Mouse (Mus musculus): Measurements from ENCODE around the gene Tex14. TPM values are rescaled to one million over a fixed set of nuclear protein-coding genes. Genes with fewer than 3 reads are reported as not detected.

The Tex14 gene
- 0.60 and 0.65 TPM in 2 replicates for polyA plus RNA-seq (2015; fragmentation: Nextera tagmentation; extraction: Ambion mirVana)

DNA sequence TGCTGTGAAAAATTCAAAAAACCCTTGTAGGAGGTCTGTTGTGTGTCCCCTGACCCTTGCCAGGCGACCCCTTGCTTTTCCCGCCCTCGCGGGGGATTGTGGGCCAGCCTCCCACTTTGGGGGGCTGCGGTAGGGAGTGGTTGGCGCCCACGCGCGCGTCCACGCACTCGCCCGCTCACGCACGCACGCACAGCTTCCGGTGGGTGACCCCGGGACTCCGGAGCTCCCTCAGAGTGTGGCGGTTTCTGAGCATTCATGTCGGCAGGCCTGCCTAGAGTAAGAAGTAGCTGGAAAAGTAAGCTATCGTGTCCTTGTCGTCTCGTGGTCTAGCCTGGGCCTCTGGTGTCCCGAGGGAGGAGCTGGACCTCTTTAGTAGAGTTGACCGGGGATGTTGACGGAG lies at the start of gene Tex14, which contains the start of gene Rad51c:
Gene Tex14, plus strand, starts transcription at position 190 of the 400 bp plus-strand sequence.
Gene Rad51c, minus strand, starts transcription at position 79 of the 400 bp plus-strand sequence.
- H3K27me3 ChIP-seq: no peaks in the 10 kb centered on the region; the same call in 1 of the 2 replicates
- peak within 1 kb of the TSS; percentile 64 for H3K9ac ChIP-seq
- ATAC-seq (replicated peaks; ENCODE audit: low FRiP score): peak; percentile 57
- no peaks in the 10 kb centered on the region for H3K9me3 ChIP-seq (replicated peaks)
- H3K36me3 ChIP-seq: no peaks in the 10 kb centered on the region
- WGBS: 74% methylated on average over 27 of the region's 27 CpGs
- peak within 1 kb of the TSS; percentile 69 for H3K4me3 ChIP-seq (replicated peaks)
- H3K4me1 ChIP-seq: peaks cover 6% of the 10 kb centered on the region
- peak within 1 kb of the TSS; percentile 66 for H3K4me2 ChIP-seq
- peak within 1 kb of the TSS; percentile 96 for H3K27ac ChIP-seq

GRCm38 (mm10) chr11:87357317-87358300 lies 47.3 kb upstream of the Tex14 start:
- Histone ChIP-seq H3K27ac (peak overlapping the region; percentile 23; the same call in 1 of the 2 replicates), H3K9me3 (replicated peaks) (no peaks in the 10 kb centered on the region), H3K36me3 (no peaks in the 10 kb centered on the region), H3K4me3 (replicated peaks) (peak overlapping the region; percentile 67), H3K9ac (peak overlapping the region; percentile 43; the same call in 1 of the 2 replicates), H3K4me1 (peaks cover 19% of the 10 kb centered on the region), H3K4me2 (peak overlapping the region; percentile 87), H3K27me3 (peaks cover 45% of the 10 kb centered on the region)
- peak; percentile 31; the same call in 1 of the 2 replicates for ATAC-seq (replicated peaks; ENCODE audit: low FRiP score)
- 4% methylated on average over 31 of the region's 31 CpGs for WGBS

DNA sequence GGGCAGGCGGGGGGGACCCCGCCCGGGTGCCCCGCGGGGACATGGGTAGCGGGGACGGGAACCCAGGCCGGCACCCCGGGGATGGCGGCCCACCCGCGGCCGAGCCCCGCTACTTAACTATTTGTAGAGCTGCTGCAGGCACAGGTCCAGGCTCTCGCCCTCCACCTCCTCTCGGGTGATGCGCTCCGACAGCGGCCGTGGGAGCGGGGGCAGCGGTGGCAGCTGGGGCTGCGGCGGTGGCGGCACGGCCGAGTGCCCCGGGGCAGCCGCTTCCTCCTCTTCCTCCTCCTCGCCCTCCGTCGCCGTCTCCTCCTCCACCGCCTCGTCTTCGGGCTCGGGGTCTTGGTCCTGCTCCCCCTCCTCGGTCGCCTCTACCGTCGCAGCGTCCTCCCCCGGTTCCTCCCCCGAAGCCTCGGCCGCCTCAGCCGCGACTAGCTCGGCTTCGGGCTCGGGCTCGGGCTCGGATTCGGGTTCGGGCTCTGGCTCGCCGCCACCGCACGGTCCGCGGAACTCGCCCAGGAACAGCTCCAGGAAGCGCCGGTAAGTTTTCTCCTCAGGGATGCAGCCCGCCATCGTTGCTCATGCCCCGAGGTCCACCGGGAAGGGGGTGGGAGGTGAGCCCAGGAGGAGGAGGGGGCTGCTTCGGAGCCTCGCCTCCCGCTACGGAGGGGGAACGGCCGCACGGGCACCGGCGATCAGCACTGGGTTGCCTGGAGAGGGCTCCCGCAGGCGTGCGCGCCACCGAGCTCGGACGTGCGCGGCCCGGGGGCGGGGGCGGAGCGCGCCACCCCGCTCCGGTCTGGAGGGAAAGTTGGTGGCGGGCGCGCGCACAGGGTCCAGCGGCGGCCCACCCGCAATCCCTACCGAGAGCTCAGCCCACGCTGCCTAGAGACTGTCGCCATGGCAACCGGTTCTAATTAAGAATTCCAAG lies 46.3 kb upstream of the Tex14 start, which contains the start of gene Ppm1e:
Gene Ppm1e, minus strand, starts transcription at position 693 of the 931 bp plus-strand sequence.
- WGBS: under 1% methylated on average over 97 of the region's 104 CpGs
- no peaks in the 10 kb centered on the region for H3K36me3 ChIP-seq
- H3K27ac ChIP-seq: peak within 1 kb of the TSS; percentile 23
- H3K27me3 ChIP-seq: peaks cover 45% of the 10 kb centered on the region
- peaks cover 19% of the 10 kb centered on the region for H3K4me1 ChIP-seq
- no peaks in the 10 kb centered on the region for H3K9me3 ChIP-seq (replicated peaks)
- peak within 1 kb of the TSS; percentile 67 for H3K4me3 ChIP-seq (replicated peaks)
- H3K4me2 ChIP-seq: peak within 1 kb of the TSS; percentile 87
- peak within 1 kb of the TSS; percentile 43 for H3K9ac ChIP-seq
- ATAC-seq (replicated peaks; ENCODE audit: low FRiP score): peak; percentile 91

DNA sequence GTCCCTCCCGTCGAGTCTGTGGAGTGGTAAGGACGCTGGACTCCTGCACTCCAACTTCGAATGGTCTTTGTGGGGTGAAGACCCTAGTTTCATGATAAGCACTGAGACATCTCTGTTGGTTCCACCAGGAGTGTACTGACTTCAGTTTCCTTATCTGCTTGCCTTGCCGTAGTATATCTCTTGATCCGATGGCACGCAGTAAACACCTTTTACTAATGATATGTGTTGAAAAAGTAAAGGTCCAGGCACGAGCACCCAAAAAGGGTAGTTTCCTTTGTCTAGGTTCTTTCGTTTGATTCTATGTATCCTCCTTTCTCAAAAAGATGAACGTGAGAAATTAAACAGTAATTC lies 45.6 kb upstream of the Tex14 start:
- H3K9me3 ChIP-seq (replicated peaks): no peaks in the 10 kb centered on the region
- H3K4me1 ChIP-seq: peaks cover 19% of the 10 kb centered on the region
- H3K9ac ChIP-seq: peak overlapping the region; percentile 43; the same call in 1 of the 2 replicates
- H3K27ac ChIP-seq: no peak overlapping the region
- H3K4me2 ChIP-seq: peak overlapping the region; percentile 87
- H3K36me3 ChIP-seq: no peaks in the 10 kb centered on the region
- peak overlapping the region; percentile 67 for H3K4me3 ChIP-seq (replicated peaks)
- WGBS: 16% methylated on average over 10 of the region's 10 CpGs
- H3K27me3 ChIP-seq: peaks cover 45% of the 10 kb centered on the region
- ATAC-seq (replicated peaks; ENCODE audit: low FRiP score): no peak

DNA sequence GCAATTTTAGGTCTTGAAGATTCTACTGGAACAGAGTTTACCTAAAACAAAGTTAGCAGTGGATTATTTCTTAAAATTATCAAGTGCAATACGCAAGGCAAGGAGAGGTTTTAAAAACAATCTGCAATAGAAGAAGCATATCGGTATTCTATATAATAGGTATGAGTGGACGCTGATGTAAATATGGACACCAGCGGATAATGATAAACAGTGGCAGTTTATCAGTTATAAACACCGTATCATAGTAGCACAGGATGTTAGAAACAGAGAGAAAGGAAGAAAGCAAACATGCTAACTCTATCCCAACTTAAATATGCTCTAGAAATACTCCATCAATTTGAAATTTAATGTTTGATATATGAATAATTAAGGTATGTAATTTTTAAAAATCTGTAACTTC lies 39.7 kb upstream of the Tex14 start:
- no peaks in the 10 kb centered on the region for H3K36me3 ChIP-seq
- H3K4me2 ChIP-seq: no peak overlapping the region
- no peak for ATAC-seq (replicated peaks; ENCODE audit: low FRiP score)
- H3K4me1 ChIP-seq: no peaks in the 10 kb centered on the region
- no peak overlapping the region for H3K4me3 ChIP-seq (replicated peaks)
- H3K27ac ChIP-seq: no peak overlapping the region
- no peaks in the 10 kb centered on the region for H3K9me3 ChIP-seq (replicated peaks)
- 91% methylated on average over 5 of the region's 5 CpGs for WGBS
- no peak overlapping the region for H3K9ac ChIP-seq
- peaks cover 14% of the 10 kb centered on the region for H3K27me3 ChIP-seq

- 84% methylated on average over 7 of the region's 7 CpGs for WGBS
- no peaks in the 10 kb centered on the region for H3K4me1 ChIP-seq
- no peaks in the 10 kb centered on the region for H3K9me3 ChIP-seq (replicated peaks)
Measured at GRCm38 (mm10) chr11:87367061-87367460, 37.8 kb upstream of the Tex14 start.

DNA sequence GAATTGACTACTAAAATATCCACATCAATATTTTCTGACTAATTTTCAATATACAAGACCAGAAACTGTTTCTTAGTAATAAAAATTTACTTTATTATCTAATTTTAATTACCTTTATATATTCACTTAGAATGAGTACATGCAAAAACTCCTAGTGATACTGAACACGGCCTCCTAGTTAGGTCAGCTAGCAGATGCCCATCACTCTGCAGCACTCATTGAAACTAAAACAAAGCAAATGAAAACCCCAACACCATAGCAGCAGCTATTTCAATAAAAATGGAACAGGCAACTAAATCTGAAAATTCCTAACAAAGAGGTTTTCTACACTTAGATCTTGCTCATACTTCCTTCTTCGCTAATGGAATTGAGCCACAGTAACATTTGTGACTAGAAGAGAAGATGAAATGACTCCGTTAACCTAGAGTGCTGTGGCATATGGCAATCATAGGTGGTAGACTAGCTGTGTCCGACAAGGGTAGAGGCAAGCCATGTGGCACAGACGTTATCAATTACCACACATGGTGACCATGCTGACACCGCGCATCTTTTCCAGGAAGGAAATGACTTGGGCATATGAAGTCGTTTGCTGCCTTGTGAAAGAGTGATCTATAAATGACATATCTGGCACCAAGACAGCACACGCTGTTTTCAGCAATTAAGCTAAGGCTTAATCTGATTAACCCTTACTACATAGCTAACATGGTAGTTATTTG lies 36.8 kb upstream of the Tex14 start:
- 78% methylated on average over 9 of the region's 9 CpGs for WGBS
- no peaks in the 10 kb centered on the region for H3K4me1 ChIP-seq
- H3K27ac ChIP-seq: no peak overlapping the region
- no peaks in the 10 kb centered on the region for H3K27me3 ChIP-seq
- no peak overlapping the region for H3K4me3 ChIP-seq (replicated peaks)
- H3K9ac ChIP-seq: no peak overlapping the region
- no peak; the same call in 1 of the 2 replicates for ATAC-seq (replicated peaks; ENCODE audit: low FRiP score)
- H3K36me3 ChIP-seq: no peaks in the 10 kb centered on the region
- no peaks in the 10 kb centered on the region for H3K9me3 ChIP-seq (replicated peaks)
- H3K4me2 ChIP-seq: no peak overlapping the region

More at GRCm38 (mm10) chr11:87367061-87367460, 37.8 kb upstream of the Tex14 start:
- Histone ChIP-seq H3K4me2 (no peak overlapping the region), H3K4me3 (replicated peaks) (no peak overlapping the region), H3K36me3 (no peaks in the 10 kb centered on the region), H3K27ac (no peak overlapping the region), H3K27me3 (0 out of 2 replicates have a peak, but pooled peaks cover 3% of the 10 kb centered on the region), H3K9ac (no peak overlapping the region)
- ATAC-seq (replicated peaks; ENCODE audit: low FRiP score): no peak

GRCm38 (mm10) chr11:87384551-87384950 lies 20.3 kb upstream of the Tex14 start:
- no peak overlapping the region for H3K9ac ChIP-seq
- 91% methylated on average over 4 of the region's 4 CpGs for WGBS

GRCm38 (mm10) chr11:87385676-87386075 lies 19.2 kb upstream of the Tex14 start:
- 95% methylated on average over 1 of the region's 1 CpGs for WGBS

More at GRCm38 (mm10) chr11:87384551-87384950, 20.3 kb upstream of the Tex14 start:
- Histone ChIP-seq H3K4me1 (no peaks in the 10 kb centered on the region), H3K9me3 (replicated peaks) (no peaks in the 10 kb centered on the region), H3K27ac (no peak overlapping the region), H3K4me3 (replicated peaks) (no peak overlapping the region), H3K27me3 (no peaks in the 10 kb centered on the region), H3K4me2 (no peak overlapping the region), H3K36me3 (peaks cover 8% of the 10 kb centered on the region; the same call in 1 of the 2 replicates)
- ATAC-seq (replicated peaks; ENCODE audit: low FRiP score): no peak

GRCm38 (mm10) chr11:87393855-87394254 lies 11.0 kb upstream of the Tex14 start:
- ATAC-seq (replicated peaks; ENCODE audit: low FRiP score): no peak
- H3K9ac ChIP-seq: no peak overlapping the region
- H3K4me3 ChIP-seq (replicated peaks): no peak overlapping the region
- H3K4me1 ChIP-seq: no peaks in the 10 kb centered on the region
- H3K27ac ChIP-seq: no peak overlapping the region
- H3K9me3 ChIP-seq (replicated peaks): no peaks in the 10 kb centered on the region
- H3K36me3 ChIP-seq: peaks cover 8% of the 10 kb centered on the region
- no peaks in the 10 kb centered on the region for H3K27me3 ChIP-seq
- H3K4me2 ChIP-seq: no peak overlapping the region
- 61% methylated on average over 1 of the region's 1 CpGs for WGBS

More at GRCm38 (mm10) chr11:87385676-87386075, 19.2 kb upstream of the Tex14 start:
- Histone ChIP-seq H3K9me3 (replicated peaks) (no peaks in the 10 kb centered on the region), H3K36me3 (no peaks in the 10 kb centered on the region), H3K4me1 (no peaks in the 10 kb centered on the region), H3K9ac (no peak overlapping the region), H3K4me3 (replicated peaks) (no peak overlapping the region), H3K4me2 (no peak overlapping the region), H3K27ac (no peak overlapping the region), H3K27me3 (no peaks in the 10 kb centered on the region)
- ATAC-seq (replicated peaks; ENCODE audit: low FRiP score): no peak

DNA sequence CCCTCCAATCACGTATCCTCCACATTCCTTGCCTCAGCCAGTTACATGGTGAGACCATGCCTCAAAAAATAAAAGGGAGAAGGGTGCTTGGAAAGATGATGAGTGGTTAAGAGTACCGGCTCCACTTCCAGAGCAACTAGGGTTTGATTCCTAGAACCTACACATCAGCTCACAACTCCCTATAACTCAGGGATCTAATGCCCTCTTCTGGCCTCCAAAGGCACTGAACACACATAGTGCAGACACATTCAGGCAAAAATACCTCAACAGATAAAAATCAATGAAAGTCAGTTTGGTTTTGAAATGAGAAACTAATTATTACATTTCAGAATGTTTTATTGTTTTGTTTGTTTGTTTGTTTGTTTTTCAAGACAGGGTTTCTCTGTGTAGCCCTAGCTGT lies 6.5 kb upstream of the Tex14 start:
- H3K36me3 ChIP-seq: no peaks in the 10 kb centered on the region
- no peak overlapping the region for H3K4me2 ChIP-seq
- no peaks in the 10 kb centered on the region for H3K27me3 ChIP-seq
- no peaks in the 10 kb centered on the region for H3K9me3 ChIP-seq (replicated peaks)
- no peak overlapping the region for H3K9ac ChIP-seq
- H3K4me3 ChIP-seq (replicated peaks): no peak overlapping the region
- 93% methylated on average over 2 of the region's 2 CpGs for WGBS
- no peak overlapping the region for H3K27ac ChIP-seq
- no peaks in the 10 kb centered on the region for H3K4me1 ChIP-seq
- no peak for ATAC-seq (replicated peaks; ENCODE audit: low FRiP score)

Data from kidney, embryonic 15.5 days (tissue).